Mouse (Mus musculus): ENCODE data around the gene Gpr153.

- TF ChIP-seq HCFC1 (IDR thresholded peaks at IDR 0.05; ENCODE audit: low read depth, low read length) (no peak), POLR2A (IDR thresholded peaks at IDR 0.05; ENCODE audit: low read depth, low read length) (no peak)
Observed at GRCm38 (mm10) chr4:152264177-152264530, 9.9 kb upstream of the Gpr153 start.

All from CH12.LX (cell line).